Mouse (Mus musculus) lung, postnatal 0 days (tissue): ENCODE data around the gene Golga7b. TPM values are rescaled to one million over a fixed set of nuclear protein-coding genes. Genes with fewer than 3 reads are reported as not detected.

Experiments used
- ATAC-seq: fragments of 200-750 bp; cut with Nextera tagmentation; 2 replicates; pipeline ENCODE4 v1.8.0; 2017; ENCODE audit warnings: moderate library complexity
- DNase-seq: peaks from one replicate; pipeline ENCODE4 v3.0.0-alpha.2; 2016; ENCODE audit warnings: low spot score
- H3K27ac ChIP-seq: fragments of 300-500 bp; sonication (generic); 2 replicates; pipeline ENCODE4 v1.5.1; 2014; ENCODE audit warnings: antibody characterized with exemption, mild to moderate bottlenecking, low read length, mixed read lengths
- H3K27me3 ChIP-seq: fragments of 300-500 bp; sonication (generic); replicated peaks from 2 replicates; pipeline ENCODE4 v1.6.1; 2014; ENCODE audit warnings: low read length, mixed read lengths; ENCODE audit not compliant: insufficient read depth
- H3K36me3 ChIP-seq: fragments of 300-500 bp; sonication (generic); 2 replicates; pipeline ENCODE4 v1.6.1; 2014; ENCODE audit warnings: low read length, mixed read lengths; ENCODE audit not compliant: insufficient read depth
- H3K4me1 ChIP-seq: fragments of 300-500 bp; sonication (generic); 2 replicates; pipeline ENCODE4 v1.6.1; 2014; ENCODE audit warnings: antibody characterized with exemption, low read depth, low read length, mixed read lengths; ENCODE audit not compliant: insufficient read depth
- H3K4me2 ChIP-seq: fragments of 300-500 bp; sonication (generic); replicated peaks from 2 replicates; pipeline ENCODE4 v1.6.1; 2014; ENCODE audit warnings: low read depth, mild to moderate bottlenecking, low read length, moderate library complexity, mixed read lengths
- H3K4me3 ChIP-seq: fragments of 300-500 bp; sonication (generic); 2 replicates; pipeline ENCODE4 v1.5.1; 2014; ENCODE audit warnings: low read depth, low read length
- H3K9ac ChIP-seq: fragments of 300-500 bp; sonication (generic); replicated peaks from 2 replicates; pipeline ENCODE4 v1.6.1; 2014; ENCODE audit warnings: low read depth, mild to moderate bottlenecking
- H3K9me3 ChIP-seq: fragments of 300-500 bp; sonication (generic); 2 replicates; pipeline ENCODE4 v1.6.1; 2016; ENCODE audit warnings: low read length, mixed read lengths
- CTCF ChIP-seq: IDR thresholded peaks from 2 replicates; pipeline ENCODE4 v1.5.1; 2016; ENCODE audit warnings: antibody characterized with exemption, mild to moderate bottlenecking
- EP300 ChIP-seq: IDR thresholded peaks from 2 replicates; pipeline ENCODE4 v1.6.1; 2016; ENCODE audit warnings: antibody characterized with exemption, mild to moderate bottlenecking, control low read depth
- WGBS: fragments of 180-500 bp; shearing (Covaris S2); extraction: QIAGEN DNeasy Blood & Tissue Kit; methylation state at CpG from one replicate; pipeline ENCODE4 v1.1.7; 2014; 5-methylcytosine and 5-hydroxymethylcytosine counted together
- polyA plus RNA-seq: library from polyadenylated mRNA; unstranded; fragments of >200 nt; fragmentation: Nextera tagmentation; extraction: Ambion mirVana; gene quantifications from 2 replicates; pipeline ENCODE4 v1.2.1, GENCODE M21; 2015

Golga7b gene
- polyA plus RNA-seq: 0.06 TPM in 1 of 2 replicates, not detected in the other

DNA sequence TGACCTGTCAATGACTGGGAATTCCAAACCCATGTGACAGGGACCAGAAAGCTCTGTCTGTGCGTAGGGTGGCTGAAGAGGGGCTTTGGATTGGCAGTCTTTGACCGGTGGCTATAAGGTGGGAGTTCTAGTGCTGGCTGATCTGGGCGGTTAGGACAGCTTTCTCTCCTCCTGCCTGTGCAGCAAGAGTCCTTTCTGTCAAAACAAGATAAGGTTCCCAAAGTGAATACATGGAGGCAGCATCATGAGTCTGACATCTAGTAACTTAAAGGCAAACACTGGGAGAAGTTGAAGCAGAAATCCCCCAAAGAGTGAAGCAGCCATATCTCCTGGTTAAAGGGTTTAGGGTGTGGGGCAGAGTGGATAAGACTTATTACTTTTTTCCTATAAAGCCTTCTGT, at the start of gene Golga7b:
TSS of gene Golga7b (plus strand) at position 56 of the 400 bp plus-strand sequence.
- DNase-seq (no peak), ATAC-seq (no peak)
- no peak within 1 kb of the TSS for H3K9ac ChIP-seq
- no peak within 1 kb of the TSS for H3K4me2 ChIP-seq
- H3K9me3 ChIP-seq: no peaks in the 10 kb centered on the region
- TF ChIP-seq EP300: no peak
- no peak for TF ChIP-seq CTCF
- H3K4me3 ChIP-seq: no peak within 1 kb of the TSS
- H3K27ac ChIP-seq: no peak within 1 kb of the TSS
- H3K4me1 ChIP-seq: no peaks in the 10 kb centered on the region
- WGBS: 71% methylated on average over 3 of the region's 3 CpGs
- H3K36me3 ChIP-seq: no peaks in the 10 kb centered on the region
- no peaks in the 10 kb centered on the region for H3K27me3 ChIP-seq

GRCm38 (mm10) chr19:42198026-42198425, 49.3 kb upstream of the Golga7b start:
- Histone ChIP-seq H3K9me3 (no peaks in the 10 kb centered on the region), H3K4me2 (no peak overlapping the region), H3K27ac (no peak overlapping the region), H3K4me1 (peaks cover 3% of the 10 kb centered on the region; the same call in 1 of the 2 replicates), H3K4me3 (no peak overlapping the region), H3K36me3 (no peaks in the 10 kb centered on the region), H3K9ac (no peak overlapping the region), H3K27me3 (peaks cover 37% of the 10 kb centered on the region)
- ATAC-seq (no peak), DNase-seq (no peak)
- TF ChIP-seq CTCF (no peak), EP300 (no peak)
- 41% methylated on average over 11 of the region's 11 CpGs for WGBS

DNA sequence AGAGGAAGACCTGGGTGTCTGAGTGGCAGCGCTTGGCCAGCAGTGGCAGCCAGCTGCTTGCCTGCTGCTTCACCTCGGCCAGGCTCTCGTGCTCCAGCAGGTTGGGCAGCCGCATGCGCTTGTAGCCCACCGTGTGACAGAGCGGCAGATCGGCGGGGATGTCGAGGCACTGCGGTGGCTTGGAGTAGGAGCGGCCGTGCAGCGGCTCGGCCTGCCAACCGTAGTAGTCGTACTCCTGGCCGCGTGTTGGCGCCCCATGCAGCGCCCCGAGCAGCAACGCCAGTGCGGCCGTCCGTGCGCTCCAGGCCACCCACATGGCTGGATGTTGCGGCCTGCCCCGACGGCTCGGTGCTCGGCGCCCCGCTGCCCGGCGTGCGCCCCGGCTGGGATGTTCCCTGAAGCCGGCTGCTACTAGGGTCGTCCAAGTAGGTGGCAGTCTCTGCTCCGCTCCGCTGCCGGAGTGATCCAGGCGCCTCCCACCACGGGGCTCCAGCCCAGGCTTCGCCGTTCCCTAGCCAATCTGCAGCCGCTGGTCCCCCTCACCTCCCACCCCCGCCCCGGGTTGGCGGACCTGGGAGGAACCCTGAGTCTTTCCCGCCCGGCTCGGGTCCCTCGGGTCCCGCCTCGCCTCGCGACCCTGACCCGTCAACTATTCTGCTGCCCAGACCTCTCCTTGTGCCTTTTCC, 45.5 kb upstream of the Golga7b start, which contains the start of gene Sfrp5:
TSS of gene Sfrp5 (minus strand) at position 557 of the 686 bp plus-strand sequence.
- Histone ChIP-seq H3K27ac (no peak within 1 kb of the TSS), H3K4me2 (no peak within 1 kb of the TSS), H3K4me1 (no peaks in the 10 kb centered on the region), H3K9me3 (no peaks in the 10 kb centered on the region), H3K27me3 (peaks cover 41% of the 10 kb centered on the region), H3K36me3 (no peaks in the 10 kb centered on the region), H3K9ac (no peak within 1 kb of the TSS), H3K4me3 (peak within 1 kb of the TSS; percentile 1; the same call in 1 of the 2 replicates)
- ATAC-seq (no peak), DNase-seq (no peak)
- TF ChIP-seq EP300: no peak
- TF ChIP-seq CTCF: no peak
- 2% methylated on average over 52 of the region's 60 CpGs for WGBS

GRCm38 (mm10) chr19:42202467-42202866, 44.9 kb upstream of the Golga7b start:
- no peak overlapping the region for H3K4me3 ChIP-seq
- H3K27ac ChIP-seq: no peak overlapping the region
- TF ChIP-seq EP300 (no peak), CTCF (no peak)
- peaks cover 41% of the 10 kb centered on the region for H3K27me3 ChIP-seq
- ATAC-seq (no peak), DNase-seq (no peak)
- H3K4me2 ChIP-seq: no peak overlapping the region
- H3K9me3 ChIP-seq: no peaks in the 10 kb centered on the region
- 35% methylated on average over 8 of the region's 8 CpGs for WGBS
- no peaks in the 10 kb centered on the region for H3K36me3 ChIP-seq
- no peak overlapping the region for H3K9ac ChIP-seq
- H3K4me1 ChIP-seq: no peaks in the 10 kb centered on the region

DNA sequence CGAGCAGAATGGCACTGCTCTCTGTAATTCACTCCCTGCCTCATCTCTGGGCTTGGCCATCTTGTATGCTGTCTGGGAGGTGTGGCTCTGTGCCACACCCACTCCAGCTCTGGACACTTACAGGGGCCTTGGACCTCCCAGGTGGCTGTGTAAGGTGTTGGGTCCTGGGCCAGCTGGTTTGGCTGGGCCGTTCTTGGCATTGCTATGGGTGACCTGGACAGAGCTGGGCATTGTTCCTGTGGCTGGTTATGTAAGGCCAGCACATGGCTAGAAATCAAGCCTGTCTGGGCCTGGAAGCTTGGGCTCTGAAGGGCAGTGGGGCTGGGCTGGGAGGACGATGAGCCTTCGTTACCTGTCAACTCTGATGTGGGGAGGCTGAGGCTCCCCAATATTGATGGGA, 43.1 kb upstream of the Golga7b start:
- ATAC-seq: no peak
- H3K4me3 ChIP-seq: no peak overlapping the region

GRCm38 (mm10) chr19:42205201-42205600, 42.2 kb upstream of the Golga7b start:
- no peaks in the 10 kb centered on the region for H3K36me3 ChIP-seq
- H3K27ac ChIP-seq: no peak overlapping the region
- no peaks in the 10 kb centered on the region for H3K9me3 ChIP-seq
- ATAC-seq (no peak), DNase-seq (no peak)
- H3K9ac ChIP-seq: no peak overlapping the region
- no peak overlapping the region for H3K4me3 ChIP-seq
- no peak overlapping the region for H3K4me2 ChIP-seq
- TF ChIP-seq CTCF (no peak), EP300 (no peak)
- peaks cover 32% of the 10 kb centered on the region for H3K27me3 ChIP-seq
- WGBS: 76% methylated on average over 8 of the region's 8 CpGs
- no peaks in the 10 kb centered on the region for H3K4me1 ChIP-seq

More for the DNA sequence above, 43.1 kb upstream of the Golga7b start:
- H3K27ac ChIP-seq: no peak overlapping the region
- no peaks in the 10 kb centered on the region for H3K36me3 ChIP-seq
- TF ChIP-seq EP300: no peak
- TF ChIP-seq CTCF: no peak
- no peak overlapping the region for H3K4me2 ChIP-seq
- 72% methylated on average over 4 of the region's 4 CpGs for WGBS
- H3K27me3 ChIP-seq: peaks cover 40% of the 10 kb centered on the region
- H3K4me1 ChIP-seq: no peaks in the 10 kb centered on the region
- no peak overlapping the region for H3K9ac ChIP-seq
- no peaks in the 10 kb centered on the region for H3K9me3 ChIP-seq
- no peak for DNase-seq
